Mouse (Mus musculus): ENCODE results near the gene Isoc2a. TPM values are rescaled to one million over a fixed set of nuclear protein-coding genes. Genes with fewer than 3 reads are reported as not detected.

The Isoc2a gene
- polyA plus RNA-seq, 1 experiment from 2014 or later: 1.3 TPM

DNA sequence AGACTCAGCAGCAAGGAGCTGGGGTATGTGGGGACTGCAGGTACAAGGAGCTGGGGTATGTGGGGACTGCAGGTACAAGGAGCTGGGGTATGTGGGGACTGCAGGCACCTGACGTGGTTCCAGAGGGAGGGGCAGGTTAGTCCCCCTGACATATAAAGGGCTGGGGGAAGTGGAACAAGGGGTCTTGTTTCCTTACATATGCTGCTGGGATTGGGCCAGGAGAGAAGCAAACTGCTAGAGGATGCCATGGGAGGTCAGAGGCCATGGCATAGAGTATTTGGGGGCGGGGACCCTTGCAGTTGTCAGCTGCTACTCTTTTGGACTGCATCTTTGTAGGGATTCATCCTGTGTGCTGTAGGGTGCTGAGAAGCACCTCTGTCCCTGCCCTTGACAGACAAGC is 40.5 kb downstream of the Isoc2a start:
- Histone ChIP-seq H3K9me3 (ENCODE audit: control insufficient read depth, low read length) (no peaks in the 10 kb centered on the region), H3K27ac (replicated peaks; ENCODE audit: low read depth, low read length) (no peak overlapping the region), H3K27me3 (replicated peaks; ENCODE audit: control insufficient read depth, insufficient read depth, low read length) (no peaks in the 10 kb centered on the region), H3K4me1 (ENCODE audit: control insufficient read depth, insufficient read depth, low read length) (peaks cover 13% of the 10 kb centered on the region), H3K36me3 (ENCODE audit: control insufficient read depth, insufficient read depth, low read length) (peaks cover 39% of the 10 kb centered on the region), H3K9ac (ENCODE audit: low read depth, low read length) (0 out of 2 replicates have a peak overlapping the region, but pooled peaks have one; percentile 79), H3K4me3 (ENCODE audit: low read depth, low read length) (no peak overlapping the region), H3K4me2 (ENCODE audit: low read depth, low read length) (no peak overlapping the region)
- WGBS: 94% methylated on average over 2 of the region's 2 CpGs
- ATAC-seq (ENCODE audit: low read depth) (no peak), DNase-seq (ENCODE audit: low spot score) (no peak)

DNA sequence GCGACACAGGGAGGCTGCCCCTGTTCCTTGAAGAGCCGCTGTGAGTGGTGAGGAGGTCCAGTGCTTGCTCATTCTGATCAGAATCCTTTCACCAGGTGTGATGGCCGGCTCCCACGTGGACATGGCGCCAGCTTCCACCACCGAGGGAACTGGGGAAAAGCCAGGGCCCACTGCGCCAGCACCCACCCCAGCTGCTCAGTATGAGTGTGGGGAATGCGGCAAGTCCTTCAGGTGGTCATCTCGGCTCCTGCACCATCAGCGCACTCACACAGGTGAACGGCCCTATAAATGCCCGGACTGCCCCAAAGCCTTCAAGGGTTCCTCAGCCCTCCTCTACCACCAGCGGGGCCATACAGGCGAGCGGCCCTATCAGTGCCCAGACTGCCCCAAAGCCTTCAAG is 41.7 kb downstream of the Isoc2a start:
- Histone ChIP-seq H3K9ac (ENCODE audit: low read depth, low read length) (no peak overlapping the region), H3K4me3 (ENCODE audit: low read depth, low read length) (no peak overlapping the region), H3K9me3 (ENCODE audit: control insufficient read depth, low read length) (no peaks in the 10 kb centered on the region), H3K4me1 (ENCODE audit: control insufficient read depth, insufficient read depth, low read length) (peaks cover 24% of the 10 kb centered on the region), H3K27ac (replicated peaks; ENCODE audit: low read depth, low read length) (no peak overlapping the region), H3K4me2 (ENCODE audit: low read depth, low read length) (no peak overlapping the region), H3K27me3 (replicated peaks; ENCODE audit: control insufficient read depth, insufficient read depth, low read length) (no peaks in the 10 kb centered on the region), H3K36me3 (ENCODE audit: control insufficient read depth, insufficient read depth, low read length) (peaks cover 39% of the 10 kb centered on the region)
- DNase-seq (ENCODE audit: low spot score) (no peak), ATAC-seq (ENCODE audit: low read depth) (no peak)
- WGBS: 89% methylated on average over 10 of the region's 15 CpGs

DNA sequence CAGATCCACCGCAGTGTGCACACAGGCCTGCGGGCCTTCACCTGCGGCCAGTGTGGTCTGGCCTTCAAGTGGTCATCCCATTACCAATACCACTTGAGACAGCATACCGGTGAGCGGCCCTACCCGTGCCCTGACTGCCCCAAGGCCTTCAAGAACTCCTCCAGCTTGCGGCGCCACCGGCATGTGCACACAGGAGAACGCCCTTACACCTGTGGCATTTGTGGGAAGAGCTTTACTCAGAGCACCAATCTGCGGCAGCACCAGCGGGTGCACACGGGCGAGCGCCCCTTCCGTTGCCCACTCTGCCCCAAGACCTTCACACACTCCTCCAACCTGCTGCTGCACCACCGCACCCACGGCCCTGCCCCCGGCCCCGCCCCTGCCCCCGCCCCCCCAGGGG is 42.1 kb downstream of the Isoc2a start:
- no peak overlapping the region for H3K27ac ChIP-seq (replicated peaks; ENCODE audit: low read depth, low read length)

DNA sequence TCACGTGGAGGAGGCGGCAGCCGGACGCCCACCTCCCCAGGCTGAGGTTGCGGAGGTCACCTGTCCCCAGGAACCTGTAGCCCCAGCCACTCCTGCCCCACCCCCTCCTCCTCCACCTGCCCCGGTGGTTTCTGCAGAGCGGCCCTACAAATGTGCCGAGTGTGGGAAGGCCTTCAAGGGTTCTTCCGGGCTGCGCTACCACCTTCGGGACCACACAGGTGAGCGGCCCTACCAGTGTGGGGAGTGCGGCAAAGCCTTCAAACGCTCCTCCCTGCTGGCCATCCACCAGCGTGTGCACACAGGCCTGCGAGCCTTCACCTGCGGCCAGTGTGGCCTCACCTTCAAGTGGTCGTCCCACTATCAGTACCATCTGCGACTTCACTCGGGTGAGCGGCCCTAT is 43.0 kb downstream of the Isoc2a start:
- Histone ChIP-seq H3K4me2 (ENCODE audit: low read depth, low read length) (no peak overlapping the region), H3K4me1 (ENCODE audit: control insufficient read depth, insufficient read depth, low read length) (peaks cover 32% of the 10 kb centered on the region)
- no peak for DNase-seq (ENCODE audit: low spot score)

More for the DNA sequence above, 42.1 kb downstream of the Isoc2a start:
- peaks cover 28% of the 10 kb centered on the region for H3K4me1 ChIP-seq (ENCODE audit: control insufficient read depth, insufficient read depth, low read length)
- WGBS: 84% methylated on average over 19 of the region's 21 CpGs
- no peaks in the 10 kb centered on the region for H3K9me3 ChIP-seq (ENCODE audit: control insufficient read depth, low read length)
- ATAC-seq (ENCODE audit: low read depth) (no peak), DNase-seq (ENCODE audit: low spot score) (no peak)
- no peaks in the 10 kb centered on the region for H3K27me3 ChIP-seq (replicated peaks; ENCODE audit: control insufficient read depth, insufficient read depth, low read length)
- peaks cover 39% of the 10 kb centered on the region for H3K36me3 ChIP-seq (ENCODE audit: control insufficient read depth, insufficient read depth, low read length)
- H3K9ac ChIP-seq (ENCODE audit: low read depth, low read length): no peak overlapping the region
- H3K4me3 ChIP-seq (ENCODE audit: low read depth, low read length): no peak overlapping the region
- no peak overlapping the region for H3K4me2 ChIP-seq (ENCODE audit: low read depth, low read length)

DNA sequence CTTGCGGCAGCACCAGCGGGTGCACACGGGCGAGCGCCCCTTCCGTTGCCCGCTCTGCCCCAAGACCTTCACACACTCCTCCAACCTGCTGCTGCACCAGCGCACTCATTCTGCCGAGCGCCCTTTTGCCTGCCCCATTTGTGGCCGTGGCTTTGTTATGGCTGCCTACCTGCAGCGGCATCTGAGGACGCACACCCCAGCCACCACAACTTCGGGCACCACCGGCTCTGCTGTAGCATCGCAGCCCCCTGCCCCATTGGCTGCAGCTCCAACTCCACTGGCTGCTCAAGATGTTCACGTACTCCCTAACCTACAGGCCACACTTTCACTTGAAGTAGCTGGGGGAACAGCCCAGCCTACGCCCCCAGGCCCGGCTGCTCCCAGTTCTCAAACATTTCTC is 43.5 kb downstream of the Isoc2a start:
- no peak overlapping the region for H3K9ac ChIP-seq (ENCODE audit: low read depth, low read length)
- DNase-seq (ENCODE audit: low spot score) (no peak), ATAC-seq (ENCODE audit: low read depth) (no peak)
- 89% methylated on average over 19 of the region's 19 CpGs for WGBS
- H3K9me3 ChIP-seq (ENCODE audit: control insufficient read depth, low read length): no peaks in the 10 kb centered on the region
- H3K27ac ChIP-seq (replicated peaks; ENCODE audit: low read depth, low read length): peak overlapping the region; percentile 6; the same call in 1 of the 2 replicates
- no peak overlapping the region for H3K4me3 ChIP-seq (ENCODE audit: low read depth, low read length)
- no peaks in the 10 kb centered on the region for H3K27me3 ChIP-seq (replicated peaks; ENCODE audit: control insufficient read depth, insufficient read depth, low read length)
- peaks cover 39% of the 10 kb centered on the region for H3K36me3 ChIP-seq (ENCODE audit: control insufficient read depth, insufficient read depth, low read length)
- no peak overlapping the region for H3K4me2 ChIP-seq (ENCODE audit: low read depth, low read length)
- H3K4me1 ChIP-seq (ENCODE audit: control insufficient read depth, insufficient read depth, low read length): peaks cover 37% of the 10 kb centered on the region

More for the DNA sequence above, 43.0 kb downstream of the Isoc2a start:
- ATAC-seq (ENCODE audit: low read depth): no peak
- H3K9me3 ChIP-seq (ENCODE audit: control insufficient read depth, low read length): no peaks in the 10 kb centered on the region
- 92% methylated on average over 17 of the region's 21 CpGs for WGBS
- H3K9ac ChIP-seq (ENCODE audit: low read depth, low read length): no peak overlapping the region
- H3K4me3 ChIP-seq (ENCODE audit: low read depth, low read length): no peak overlapping the region
- H3K27ac ChIP-seq (replicated peaks; ENCODE audit: low read depth, low read length): no peak overlapping the region
- H3K27me3 ChIP-seq (replicated peaks; ENCODE audit: control insufficient read depth, insufficient read depth, low read length): no peaks in the 10 kb centered on the region
- H3K36me3 ChIP-seq (ENCODE audit: control insufficient read depth, insufficient read depth, low read length): peaks cover 39% of the 10 kb centered on the region

DNA sequence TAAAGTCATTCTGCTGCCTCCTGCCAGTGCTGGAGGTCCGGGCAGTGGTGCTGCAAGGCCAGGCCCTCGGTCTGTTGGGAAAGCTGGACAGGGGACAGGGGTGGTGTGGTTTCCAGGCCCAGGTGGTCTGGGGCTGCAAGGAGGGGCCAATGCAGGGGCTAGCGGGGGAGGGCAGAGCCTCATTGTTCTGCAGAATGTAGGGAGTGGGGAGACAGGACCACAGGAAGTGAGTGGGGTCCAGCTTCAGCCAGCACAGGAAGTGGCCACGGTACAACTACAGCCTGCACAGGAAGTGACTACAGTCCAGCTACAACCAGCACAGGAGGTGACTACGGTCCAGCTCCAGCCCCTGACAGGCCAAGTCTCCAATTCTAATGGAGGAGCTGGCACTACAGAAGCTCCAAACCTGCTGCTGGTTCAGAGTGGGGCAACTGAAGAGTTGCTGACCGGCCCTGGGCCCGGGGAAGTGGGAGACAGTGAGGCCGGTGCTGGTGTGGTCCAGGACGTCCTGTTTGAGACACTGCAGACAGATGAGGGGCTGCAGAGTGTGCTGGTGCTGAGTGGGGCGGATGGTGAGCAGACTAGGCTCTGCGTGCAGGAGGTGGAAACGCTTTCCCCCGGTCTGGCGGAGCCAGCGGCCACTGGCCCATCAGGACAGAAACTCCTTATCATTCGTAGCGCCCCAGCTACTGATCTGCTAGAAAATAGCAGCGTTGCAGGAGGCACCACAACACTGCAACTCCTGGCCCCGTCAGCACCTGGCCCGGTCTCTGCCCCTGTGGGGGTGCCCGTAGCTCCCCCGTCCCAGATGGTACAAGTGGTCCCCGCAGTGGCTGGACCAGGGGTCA is 44.2 kb downstream of the Isoc2a start:
- DNase-seq (ENCODE audit: low spot score) (no peak), ATAC-seq (ENCODE audit: low read depth) (no peak)
- Histone ChIP-seq H3K9me3 (ENCODE audit: control insufficient read depth, low read length) (no peaks in the 10 kb centered on the region), H3K9ac (ENCODE audit: low read depth, low read length) (0 out of 2 replicates have a peak overlapping the region, but pooled peaks have one; percentile 8), H3K4me2 (ENCODE audit: low read depth, low read length) (no peak overlapping the region), H3K4me3 (ENCODE audit: low read depth, low read length) (no peak overlapping the region), H3K27me3 (replicated peaks; ENCODE audit: control insufficient read depth, insufficient read depth, low read length) (no peaks in the 10 kb centered on the region), H3K4me1 (ENCODE audit: control insufficient read depth, insufficient read depth, low read length) (peaks cover 41% of the 10 kb centered on the region), H3K27ac (replicated peaks; ENCODE audit: low read depth, low read length) (peak overlapping the region; percentile 90; the same call in 1 of the 2 replicates), H3K36me3 (ENCODE audit: control insufficient read depth, insufficient read depth, low read length) (peaks cover 39% of the 10 kb centered on the region)
- WGBS: 61% methylated on average over 21 of the region's 23 CpGs

DNA sequence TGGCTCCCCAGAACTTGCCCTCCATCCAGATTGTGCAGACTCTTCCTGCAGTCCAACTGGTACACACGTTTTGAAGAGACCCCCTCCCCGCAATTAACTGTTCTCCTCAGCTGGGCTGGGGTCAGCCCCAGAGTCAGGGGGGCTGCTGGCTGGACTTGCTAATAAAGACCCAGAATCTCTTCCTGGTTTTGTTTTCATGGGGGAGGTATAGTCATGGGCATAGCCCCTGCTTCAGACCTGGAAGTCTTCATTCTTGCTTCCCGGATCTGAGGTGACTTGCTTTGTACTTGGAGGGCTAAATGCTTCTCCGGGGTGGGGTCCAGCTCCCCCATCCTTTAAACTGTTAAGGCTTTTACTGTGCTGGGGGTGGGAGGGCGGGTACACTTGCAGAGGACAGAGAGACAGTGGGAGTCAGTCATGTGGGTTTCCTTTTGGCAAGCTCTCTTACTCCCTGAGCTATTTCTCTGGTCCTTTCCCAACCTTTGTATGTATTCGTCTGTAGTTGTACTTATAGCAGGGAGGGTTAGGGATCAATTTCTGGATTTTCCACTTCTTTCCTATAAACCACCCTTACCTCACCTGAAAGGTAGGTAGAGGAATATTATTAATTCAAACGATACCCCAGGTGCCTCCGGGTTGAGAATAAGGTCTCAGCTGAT is 45.0 kb downstream of the Isoc2a start, which contains the start of gene Nat14:
Gene Nat14 (plus strand): TSS at position 205 of the 659 bp plus-strand sequence.
- H3K4me2 ChIP-seq (ENCODE audit: low read depth, low read length): peak within 1 kb of the TSS; percentile 77
- no peaks in the 10 kb centered on the region for H3K27me3 ChIP-seq (replicated peaks; ENCODE audit: control insufficient read depth, insufficient read depth, low read length)
- no peaks in the 10 kb centered on the region for H3K9me3 ChIP-seq (ENCODE audit: control insufficient read depth, low read length)
- H3K4me1 ChIP-seq (ENCODE audit: control insufficient read depth, insufficient read depth, low read length): peaks cover 39% of the 10 kb centered on the region
- DNase-seq (ENCODE audit: low spot score): no peak
- peak within 1 kb of the TSS; percentile 90 for H3K27ac ChIP-seq (replicated peaks; ENCODE audit: low read depth, low read length)
- H3K36me3 ChIP-seq (ENCODE audit: control insufficient read depth, insufficient read depth, low read length): peaks cover 39% of the 10 kb centered on the region
- ATAC-seq (ENCODE audit: low read depth): no peak
- H3K9ac ChIP-seq (ENCODE audit: low read depth, low read length): peak within 1 kb of the TSS; percentile 62
- peak within 1 kb of the TSS; percentile 36 for H3K4me3 ChIP-seq (ENCODE audit: low read depth, low read length)
- 29% methylated on average over 8 of the region's 8 CpGs for WGBS

DNA sequence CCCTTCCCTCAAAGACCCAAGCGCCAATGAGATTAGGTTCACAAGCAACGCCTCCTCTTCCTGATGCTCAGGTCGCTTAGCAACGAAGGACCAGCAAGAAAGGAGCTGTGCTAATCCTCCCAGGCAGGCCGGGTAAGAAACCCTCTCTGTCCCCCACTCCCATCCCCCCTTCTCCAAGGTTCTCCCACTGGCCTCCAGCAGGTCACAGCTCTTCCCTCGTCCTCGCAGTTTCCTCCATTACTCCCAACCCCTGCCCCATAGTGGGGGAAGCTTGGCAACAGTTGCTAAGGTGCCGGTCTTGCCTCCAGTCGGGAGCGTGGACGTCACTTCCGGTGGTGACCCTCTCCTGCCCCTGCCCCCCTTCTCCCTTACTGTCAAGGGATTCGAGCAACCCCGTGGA is 45.6 kb downstream of the Isoc2a start:
- Histone ChIP-seq H3K4me1 (ENCODE audit: control insufficient read depth, insufficient read depth, low read length) (peaks cover 40% of the 10 kb centered on the region), H3K9me3 (ENCODE audit: control insufficient read depth, low read length) (no peaks in the 10 kb centered on the region)
- DNase-seq (ENCODE audit: low spot score): peak; percentile 90

More for the DNA sequence above, 45.6 kb downstream of the Isoc2a start:
- peak overlapping the region; percentile 62 for H3K9ac ChIP-seq (ENCODE audit: low read depth, low read length)
- H3K4me2 ChIP-seq (ENCODE audit: low read depth, low read length): peak overlapping the region; percentile 77
- WGBS: 0% methylated on average over 14 of the region's 14 CpGs
- H3K27me3 ChIP-seq (replicated peaks; ENCODE audit: control insufficient read depth, insufficient read depth, low read length): no peaks in the 10 kb centered on the region
- peak; percentile 63 for ATAC-seq (ENCODE audit: low read depth)
- peak overlapping the region; percentile 90 for H3K27ac ChIP-seq (replicated peaks; ENCODE audit: low read depth, low read length)
- H3K36me3 ChIP-seq (ENCODE audit: control insufficient read depth, insufficient read depth, low read length): peaks cover 36% of the 10 kb centered on the region
- peak overlapping the region; percentile 36 for H3K4me3 ChIP-seq (ENCODE audit: low read depth, low read length)

Measured in embryonic facial prominence, embryonic 14.5 days (tissue).